Mouse (Mus musculus) heart, adult 2 months (tissue): ENCODE measurements around the gene Pnpla6.

Experiments used
- CTCF ChIP-seq: fragments of 200-600 bp; IDR thresholded peaks from 2 replicates; pipeline ENCODE4 v1.8.1; 2022; ENCODE audit warnings: antibody characterized with exemption, mild to moderate bottlenecking, moderate library complexity
- POLR2A ChIP-seq: fragments of 200-500 bp; IDR thresholded peaks from 2 replicates; pipeline ENCODE4 v1.6.1; 2011; ENCODE audit warnings: mild to moderate bottlenecking, low read depth, low read length, control low read depth; ENCODE audit not compliant: insufficient read depth

GRCm38 (mm10) chr8:3482240-3482740 is 32.9 kb upstream of the Pnpla6 start:
- TF ChIP-seq POLR2A (no peak), CTCF (no peak)
